Mouse (Mus musculus) ovary, postnatal 10 days (tissue): Measurements from ENCODE around the gene Cd52.
"Not testable (repeated sequence)": the region's sequence is repeated elsewhere in the genome, so short reads cannot be mapped to it uniquely, and the experiment has no call there.

Experiments used
- DNase-seq: peaks from one replicate; pipeline ENCODE4 v3.0.0; 2022; ENCODE audit warnings: low spot score

The Cd52 gene

DNA sequence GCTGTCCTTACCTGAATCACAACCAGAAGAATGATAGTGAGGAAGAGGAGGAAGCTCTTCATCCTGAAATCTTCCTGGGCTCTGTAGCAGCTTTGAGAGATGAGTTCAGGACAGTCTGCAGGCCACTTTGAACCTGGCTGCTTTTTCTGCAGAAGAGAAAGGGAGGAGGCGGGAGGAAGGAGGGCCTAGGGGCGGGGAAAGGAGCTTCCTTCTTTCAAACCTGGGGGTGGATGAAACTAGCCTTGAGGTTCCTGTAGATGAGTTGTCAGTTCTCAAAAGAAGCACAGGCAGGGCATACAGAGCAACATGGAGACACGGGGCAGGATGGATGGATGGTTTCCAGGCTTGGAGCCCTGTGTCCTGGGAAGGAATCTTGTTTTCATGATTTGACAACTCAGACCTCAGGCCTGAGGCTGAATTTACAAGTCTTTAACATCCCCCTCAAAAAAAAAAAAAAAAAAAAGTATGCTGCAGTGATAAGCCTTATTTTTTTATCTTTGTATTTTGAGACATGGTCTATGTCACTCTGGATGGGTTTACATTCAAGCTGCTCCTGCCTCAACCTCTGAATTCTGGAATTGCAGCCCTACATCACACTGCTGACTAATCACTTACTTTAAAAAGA, at the start of gene Cd52:
TSS of gene Cd52 (minus strand) at position 160 of the 625 bp plus-strand sequence.
- no peak for DNase-seq

GRCm38 (mm10) chr4:134144297-134144696, 49.4 kb upstream of the Cd52 start:
- not testable (repeated sequence) for DNase-seq

- no peak for DNase-seq
These were observed 44.0 kb upstream of the Cd52 start for GRCm38 (mm10) chr4:134138857-134139256.

DNA sequence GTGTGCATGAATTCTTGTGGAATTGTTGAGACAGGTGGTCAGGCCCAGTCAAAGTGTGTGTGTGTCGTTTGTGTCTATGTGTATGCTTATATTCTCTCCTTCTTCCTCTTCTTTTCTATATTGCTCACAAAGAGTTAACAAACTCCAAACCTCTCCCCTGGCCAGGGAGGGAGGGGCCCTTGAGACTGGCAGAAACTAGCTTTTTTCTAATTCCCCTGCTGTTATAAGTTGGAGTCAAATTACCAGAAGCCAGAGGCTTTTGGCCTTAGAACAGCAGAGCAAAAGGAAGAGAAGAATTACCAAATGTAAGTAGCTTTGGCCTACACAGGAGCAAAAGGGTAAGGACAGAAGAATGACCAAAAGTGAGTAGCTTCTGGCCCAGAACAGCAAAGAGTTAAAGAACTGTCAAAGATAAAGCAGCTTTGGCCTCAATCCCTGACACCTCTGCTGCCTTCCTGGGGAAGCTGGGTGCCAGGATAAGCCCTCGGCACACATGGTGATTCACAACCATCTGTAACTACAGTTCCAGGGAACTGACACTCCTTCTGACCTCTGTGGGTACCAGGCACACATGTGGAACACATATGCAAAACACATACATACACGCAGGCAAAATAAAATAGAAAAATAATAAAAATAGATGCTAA, 41.5 kb upstream of the Cd52 start:
- DNase-seq = no peak

GRCm38 (mm10) chr4:134132519-134133095, 37.7 kb upstream of the Cd52 start:
- no peak for DNase-seq

- no peak for DNase-seq
These were observed 37.2 kb upstream of the Cd52 start for GRCm38 (mm10) chr4:134132117-134132516.

DNA sequence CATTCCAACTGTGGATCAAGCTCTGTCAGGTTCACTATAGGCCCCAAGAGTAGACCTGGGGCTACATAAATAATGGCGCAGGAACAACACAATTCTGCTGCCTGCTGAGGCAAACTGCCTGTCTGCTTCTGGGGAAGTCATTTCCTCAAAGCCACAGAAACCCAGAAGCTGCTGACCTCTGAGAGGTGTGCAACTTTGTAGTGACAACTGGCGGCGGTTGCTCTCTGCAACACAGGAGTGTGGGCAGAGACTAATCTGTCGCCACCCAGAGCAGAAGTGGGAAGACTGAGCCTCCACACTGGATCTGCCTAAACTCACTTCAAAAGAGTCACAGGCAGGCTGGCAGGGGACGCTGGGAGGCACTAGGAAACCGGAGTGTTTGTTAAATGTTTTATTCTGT, 34.6 kb upstream of the Cd52 start:
- no peak for DNase-seq

GRCm38 (mm10) chr4:134128983-134129362, 34.1 kb upstream of the Cd52 start:
- no peak for DNase-seq

GRCm38 (mm10) chr4:134128221-134128982, 33.5 kb upstream of the Cd52 start, which contains the start of gene Sh3bgrl3:
Gene Sh3bgrl3, minus strand, starts transcription at chr4:134128789.
- DNase-seq = peak; percentile 61

DNA sequence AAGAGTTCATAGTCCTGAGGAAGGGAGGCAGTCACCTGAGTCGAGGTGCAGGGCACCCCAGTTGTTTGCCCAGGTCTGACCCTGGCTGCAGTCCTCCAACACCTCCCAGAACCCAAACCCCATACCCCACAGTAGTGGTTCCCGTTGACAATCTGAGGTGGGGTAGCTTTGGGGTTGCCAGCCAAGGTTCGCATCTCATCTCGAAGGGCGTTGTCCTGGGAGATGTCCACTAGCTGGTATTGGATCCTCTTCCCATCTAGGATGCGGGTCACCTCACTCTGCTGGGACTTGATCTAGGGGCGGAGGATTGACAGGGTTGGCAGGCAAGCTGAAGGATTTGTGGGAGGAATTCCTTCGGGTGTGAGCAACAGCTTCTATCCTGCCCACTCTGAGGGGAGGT, 32.9 kb upstream of the Cd52 start:
- DNase-seq = no peak

GRCm38 (mm10) chr4:134127121-134127455, 32.2 kb upstream of the Cd52 start:
- DNase-seq = no peak

DNA sequence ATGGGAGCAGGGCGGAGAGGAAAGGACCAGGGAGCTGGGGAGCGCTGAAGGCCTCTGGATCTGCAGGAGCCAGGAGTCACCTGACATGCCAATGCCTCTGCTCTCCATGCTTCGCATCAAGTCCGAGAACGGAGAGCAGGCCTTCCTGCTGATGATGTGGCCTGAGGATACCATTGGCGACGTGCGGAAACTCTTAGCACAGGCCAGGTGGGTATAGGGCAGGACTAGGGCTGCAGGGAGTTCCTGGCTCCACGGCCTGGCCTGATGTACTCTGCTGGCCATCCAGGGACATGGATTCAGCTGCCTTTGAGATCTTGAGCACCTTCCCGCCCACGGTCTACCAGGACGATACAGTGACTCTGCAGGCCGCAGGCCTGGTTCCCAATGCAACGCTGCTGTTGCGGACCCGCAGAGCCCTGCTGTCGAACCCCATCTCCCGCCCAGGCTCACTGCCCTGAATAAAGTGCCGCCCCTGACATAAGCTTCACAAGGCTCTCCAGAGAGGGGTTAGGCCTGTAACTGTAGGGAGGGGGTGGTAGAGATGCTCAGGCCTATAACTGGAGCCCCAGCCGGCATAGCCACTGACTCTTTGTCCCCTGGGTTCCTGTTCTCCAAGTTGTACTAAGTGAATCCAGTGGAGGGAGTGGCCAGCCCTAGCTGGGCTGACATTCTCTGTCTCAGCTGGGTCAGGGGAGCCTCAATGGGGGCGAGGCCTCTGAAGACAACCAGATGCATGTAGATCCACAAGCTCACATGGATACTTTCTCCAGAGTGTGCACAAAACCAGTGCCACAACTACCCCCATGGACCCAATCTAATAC, 31.6 kb upstream of the Cd52 start:
- DNase-seq = no peak

DNA sequence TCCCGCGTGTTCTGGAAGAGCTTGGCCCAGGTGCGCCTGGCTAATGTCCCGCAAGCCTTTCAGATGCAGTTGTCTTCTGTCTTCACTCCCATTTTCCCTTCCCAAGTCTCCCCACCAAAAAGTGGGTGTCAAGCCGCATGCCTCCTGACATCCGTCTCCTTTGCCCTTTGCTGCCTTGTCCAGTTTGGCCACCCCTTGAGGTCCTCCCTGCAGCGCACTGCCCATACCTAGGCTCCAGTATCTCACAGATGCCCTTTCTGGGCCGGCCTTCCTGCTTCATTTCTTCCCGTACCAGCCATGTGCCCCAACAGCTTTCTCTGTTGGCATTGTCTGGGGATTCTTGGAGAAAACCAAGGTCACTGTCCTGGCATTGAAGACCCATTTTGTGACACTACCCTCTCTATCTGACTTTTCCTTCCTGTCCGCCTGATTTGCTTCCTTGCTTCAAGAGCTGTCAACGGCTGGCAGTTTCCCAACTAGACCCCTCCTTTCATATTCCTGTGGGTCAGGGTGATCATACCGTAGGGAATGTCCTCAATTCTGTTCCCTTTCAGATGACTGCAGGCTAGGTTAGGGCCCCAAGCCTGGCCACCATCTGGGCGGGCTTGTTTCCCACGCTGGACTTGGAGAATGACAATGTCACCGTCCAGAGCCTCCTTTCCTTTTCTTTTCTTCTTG, 30.6 kb upstream of the Cd52 start:
- no peak for DNase-seq

- no peak for DNase-seq
These were observed 29.0 kb upstream of the Cd52 start for GRCm38 (mm10) chr4:134123680-134124551.

DNA sequence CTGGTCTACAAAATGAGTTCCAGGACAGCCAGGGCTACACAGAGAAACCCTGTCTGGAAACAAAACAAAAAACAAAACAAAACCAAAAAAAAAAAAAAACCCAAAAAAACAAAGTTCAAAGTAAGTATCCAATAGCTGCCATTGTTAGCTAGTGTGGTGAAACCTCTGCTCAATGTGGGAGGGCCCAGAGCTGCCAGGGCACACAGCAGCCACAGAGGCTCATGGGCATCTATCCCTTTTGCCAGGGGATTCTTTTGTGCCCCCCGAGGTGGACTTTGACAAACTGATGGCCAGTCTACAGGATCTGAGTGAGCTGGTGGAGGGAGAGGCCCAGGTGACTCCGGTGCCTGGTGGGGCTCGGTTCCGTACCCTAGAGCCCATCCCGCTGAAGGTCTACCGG, 28.3 kb upstream of the Cd52 start:
- no peak for DNase-seq

DNA sequence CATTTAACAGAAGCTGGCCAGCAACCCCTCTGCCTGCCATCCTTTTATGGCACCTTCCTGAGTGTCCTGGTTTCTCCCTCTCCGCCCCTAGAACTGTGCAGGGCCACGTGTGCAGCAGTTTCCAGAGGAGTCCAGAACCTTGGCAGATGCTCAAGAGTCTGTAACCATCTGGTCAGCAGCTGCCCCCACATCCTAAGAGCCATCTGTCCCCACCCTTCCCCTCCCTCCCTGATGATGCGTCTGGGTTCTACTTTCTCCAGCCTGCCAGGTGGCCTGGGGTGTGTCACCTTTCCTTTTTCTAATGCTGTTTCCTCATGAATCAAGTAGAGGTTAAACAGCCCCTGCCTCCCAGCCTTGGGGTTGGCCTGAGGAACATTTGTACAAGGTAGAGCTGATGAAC, 27.4 kb upstream of the Cd52 start:
- DNase-seq = no peak

GRCm38 (mm10) chr4:134121571-134121970, 26.7 kb upstream of the Cd52 start:
- DNase-seq = no peak

GRCm38 (mm10) chr4:134120916-134121315, 26.0 kb upstream of the Cd52 start:
- no peak for DNase-seq

DNA sequence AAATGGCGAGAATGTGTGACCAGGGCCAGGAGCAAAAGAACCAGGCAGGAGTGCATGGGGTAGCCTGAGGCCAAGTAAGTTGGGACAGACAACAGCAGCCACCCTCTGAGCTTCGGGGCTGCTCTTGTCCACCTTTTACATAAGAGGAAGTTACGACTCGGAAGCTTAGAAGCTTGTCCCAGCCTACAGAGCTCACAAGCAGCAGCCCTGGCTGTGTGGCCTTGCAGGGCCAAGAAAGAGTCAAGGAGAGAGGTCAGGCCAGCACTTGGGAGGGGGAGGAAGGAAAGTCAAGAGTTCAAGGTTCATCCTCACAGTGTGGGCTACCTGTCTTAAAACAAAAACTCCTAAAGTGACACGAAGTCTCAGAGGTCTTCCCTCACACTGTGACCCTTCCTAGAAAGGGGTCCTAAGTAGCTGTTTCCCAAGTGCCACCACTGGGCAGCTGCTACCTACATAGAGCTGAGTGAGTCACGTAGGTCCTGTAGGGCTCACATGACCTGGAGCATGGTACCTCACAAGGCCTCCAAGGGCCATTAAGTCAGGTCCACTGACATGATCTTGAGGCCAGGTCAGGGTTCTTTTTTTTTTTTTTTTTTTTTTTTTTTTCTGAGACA, 25.4 kb upstream of the Cd52 start:
- DNase-seq = no peak

- no peak for DNase-seq
These were observed 24.8 kb upstream of the Cd52 start for GRCm38 (mm10) chr4:134119644-134120043.
